Mouse (Mus musculus): ENCODE data around the gene B3gat3.

DNA sequence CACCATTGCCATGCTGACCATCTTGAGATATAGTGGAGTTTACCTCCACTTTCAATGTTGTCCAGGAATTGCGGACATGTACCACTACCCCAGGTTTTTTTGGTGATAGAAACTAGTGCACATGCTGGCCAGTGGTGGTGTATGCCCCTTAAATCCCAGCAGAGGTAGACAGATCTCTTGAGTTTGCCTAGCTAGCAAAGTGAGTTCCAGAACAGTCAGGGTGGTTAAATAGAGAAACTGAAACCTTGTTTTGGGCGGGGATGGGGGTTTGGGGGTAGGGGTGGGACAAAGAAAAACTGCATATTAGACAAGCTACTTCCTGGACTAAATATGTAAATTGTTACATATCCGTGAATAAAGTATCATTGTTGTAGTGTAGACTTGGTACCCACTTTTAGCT lies 1.2 kb upstream of the B3gat3 start:
- no peak for TF ChIP-seq CTCF (IDR thresholded peaks at IDR 0.05; ENCODE audit: control insufficient read depth, insufficient read depth, insufficient read length)
- TF ChIP-seq MAX (IDR thresholded peaks at IDR 0.05): no peak
- no peak for TF ChIP-seq USF1 (IDR thresholded peaks at IDR 0.05; ENCODE audit: low read depth)
- no peak for TF ChIP-seq MYOG (IDR thresholded peaks at IDR 0.05; ENCODE audit: control insufficient read depth, extremely low read depth, insufficient read length)
- TF ChIP-seq MYOD1 (IDR thresholded peaks at IDR 0.05; ENCODE audit: control insufficient read depth, insufficient read length, low read depth): no peak
- TF ChIP-seq CEBPB (IDR thresholded peaks at IDR 0.05; ENCODE audit: low read depth): no peak
